Mouse (Mus musculus): ENCODE measurements around the gene Cyb5rl. TPM values are rescaled to one million over a fixed set of nuclear protein-coding genes. Genes with fewer than 3 reads are reported as not detected.

Gene Cyb5rl
- polyA plus RNA-seq, 1 experiment, result 4.5 TPM

DNA sequence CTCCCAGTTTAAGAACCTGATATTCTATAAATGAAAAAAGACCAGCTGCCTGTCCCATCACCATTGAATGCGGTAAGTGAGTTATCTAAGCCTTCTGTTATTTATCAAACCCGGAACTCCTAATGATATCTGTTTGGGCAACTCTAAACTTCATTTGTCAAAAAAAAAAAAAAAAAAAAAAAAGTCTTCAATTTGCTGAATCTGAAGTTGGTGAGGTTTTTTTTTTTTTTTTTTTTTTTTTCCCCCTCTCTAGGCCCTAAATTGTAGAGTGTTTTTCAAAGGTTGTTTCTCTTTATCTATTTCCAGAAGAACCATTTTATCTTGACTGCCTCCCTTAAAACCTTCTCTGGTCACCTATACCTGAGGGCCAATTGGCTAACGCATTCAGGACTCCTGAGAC, 68.1 kb downstream of the Cyb5rl start:
- DNase-seq (ENCODE audit: low read depth), result no peak
- no peak for TF ChIP-seq POLR2A (IDR thresholded peaks at IDR 0.05; ENCODE audit: borderline replicate concordance, extremely low read depth, insufficient read depth, insufficient read length, poor library complexity, severe bottlenecking)

DNA sequence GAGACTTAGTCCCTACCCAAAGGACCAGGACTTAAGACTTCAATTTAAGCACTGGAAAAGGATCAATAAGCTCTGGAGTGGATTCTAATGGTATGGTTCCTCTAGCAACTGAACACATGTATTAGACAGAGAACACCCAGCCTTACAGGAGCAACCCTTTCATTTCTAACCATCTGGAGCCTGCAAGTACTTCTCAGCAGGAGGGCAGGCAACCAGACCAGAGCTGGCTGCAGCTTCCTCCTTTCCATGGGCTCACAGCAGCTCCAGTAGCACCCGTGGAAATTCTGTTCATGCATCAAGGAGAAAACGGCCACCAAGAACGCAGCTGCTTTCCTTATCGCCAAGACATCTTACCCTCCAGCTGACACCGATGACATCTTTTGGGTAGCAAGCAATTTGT, 68.9 kb downstream of the Cyb5rl start:
- no peak for TF ChIP-seq CTCF (IDR thresholded peaks at IDR 0.05; ENCODE audit: borderline replicate concordance, extremely low read depth, insufficient read depth, insufficient read length)
- TF ChIP-seq POLR2A (IDR thresholded peaks at IDR 0.05; ENCODE audit: borderline replicate concordance, extremely low read depth, insufficient read depth, insufficient read length, poor library complexity, severe bottlenecking), result no peak
- DNase-seq (ENCODE audit: low read depth), result no peak

DNA sequence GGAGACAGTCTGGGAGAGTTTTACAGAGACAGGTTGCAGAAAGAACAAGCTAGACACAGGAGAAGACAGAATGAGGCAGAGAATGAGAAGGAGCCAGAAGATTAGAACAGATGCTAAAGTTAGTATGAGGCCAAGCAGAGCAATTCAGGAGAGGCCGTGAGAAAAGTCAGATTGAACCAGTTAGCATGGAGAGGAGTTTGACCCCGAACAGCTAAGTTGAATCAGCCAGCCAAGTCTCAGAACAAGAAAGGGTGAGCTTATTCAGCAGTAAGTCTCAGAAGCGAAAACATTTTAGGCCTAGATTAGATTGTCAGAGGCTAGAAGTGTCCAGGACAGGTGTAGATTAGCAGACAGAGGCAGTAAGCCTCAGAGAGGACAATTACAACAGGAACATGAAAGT, 69.7 kb downstream of the Cyb5rl start:
- DNase-seq (ENCODE audit: low read depth), result no peak
- TF ChIP-seq POLR2A (IDR thresholded peaks at IDR 0.05; ENCODE audit: borderline replicate concordance, extremely low read depth, insufficient read depth, insufficient read length, poor library complexity, severe bottlenecking) (no peak), CTCF (IDR thresholded peaks at IDR 0.05; ENCODE audit: borderline replicate concordance, extremely low read depth, insufficient read depth, insufficient read length) (no peak)

Other genes starting within 250 kb of the Cyb5rl start
- gene Ssbp3, start 156.3 kb upstream of the Cyb5rl start, polyA plus RNA-seq (2012; rRNA removed), result 255 and 257 TPM in 2 replicates
- gene Mrpl37, start 120 bp upstream of the Cyb5rl start, polyA plus RNA-seq (2012; rRNA removed), result 88.1 and 114 TPM in 2 replicates
- 0.03 and 0.08 TPM in 2 replicates for gene Cdcp2, start 29.9 kb downstream of the Cyb5rl start, polyA plus RNA-seq (2012; rRNA removed)
- 183 and 194 TPM in 2 replicates for gene Tmem59, start 111.4 kb downstream of the Cyb5rl start, polyA plus RNA-seq (2012; rRNA removed)
- gene Tceanc2, start 112.1 kb downstream of the Cyb5rl start, polyA plus RNA-seq (2012; rRNA removed), result 14.0 and 14.2 TPM in 2 replicates
- 0.08 TPM in 1 of 2 replicates, not detected in the other for gene Ldlrad1, start 142.2 kb downstream of the Cyb5rl start, polyA plus RNA-seq (2012; rRNA removed)
- 33.9 and 34.8 TPM in 2 replicates for gene Lrrc42, start 186.5 kb downstream of the Cyb5rl start, polyA plus RNA-seq (2012; rRNA removed)
- gene Hspb11, start 186.6 kb downstream of the Cyb5rl start, polyA plus RNA-seq (2012; rRNA removed), result 15.9 and 19.9 TPM in 2 replicates
- not detected in 2 replicates for gene Dio1, start 240.2 kb downstream of the Cyb5rl start, polyA plus RNA-seq (2012; rRNA removed)
- 39.4 and 40.8 TPM in 2 replicates for gene Yipf1, start 247.4 kb downstream of the Cyb5rl start, polyA plus RNA-seq (2012; rRNA removed)